Mouse (Mus musculus): ENCODE results near the gene Zhx3. TPM values are rescaled to one million over a fixed set of nuclear protein-coding genes. Genes with fewer than 3 reads are reported as not detected.

The Zhx3 gene
- polyA plus RNA-seq, 2 experiments = 0.73 to 1.6 TPM

DNA sequence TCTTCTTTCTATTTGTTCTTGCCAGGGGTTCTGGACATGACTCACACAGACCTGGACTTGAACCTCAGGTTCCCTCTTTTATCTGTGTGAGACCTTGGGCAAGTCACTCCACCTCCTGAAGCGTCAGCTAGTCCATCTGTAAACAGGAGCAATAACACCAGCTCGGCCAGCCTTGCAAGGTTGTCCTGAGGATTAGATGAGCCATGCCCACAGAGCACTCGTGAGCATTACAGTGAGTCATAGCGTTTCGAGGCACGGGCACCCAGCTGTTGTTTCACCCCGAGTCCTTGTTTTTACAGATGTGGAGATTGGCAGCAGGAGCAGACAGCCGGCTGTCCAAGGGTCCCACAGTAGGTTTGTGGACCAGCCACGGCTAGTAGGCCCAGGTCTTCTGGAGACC, 18.9 kb upstream of the Zhx3 start:
- H3K9me3 ChIP-seq (ENCODE audit: control insufficient read depth, low read length) = no peaks in the 10 kb centered on the region
- H3K9ac ChIP-seq (replicated peaks) = no peak overlapping the region
- H3K27me3 ChIP-seq (ENCODE audit: control insufficient read depth, insufficient read depth, low read length) = no peaks in the 10 kb centered on the region
- no peak for TF ChIP-seq EP300 (IDR thresholded peaks at IDR 0.05; ENCODE audit: low read depth)
- no peak for TF ChIP-seq CTCF (IDR thresholded peaks at IDR 0.05; ENCODE audit: low read depth)
- 70% methylated on average over 9 of the region's 9 CpGs for WGBS (ENCODE audit: insufficient replicate concordance)
- no peak overlapping the region for H3K27ac ChIP-seq
- no peaks in the 10 kb centered on the region for H3K36me3 ChIP-seq (replicated peaks; ENCODE audit: control insufficient read depth, insufficient read depth, low read depth)
- H3K4me3 ChIP-seq (ENCODE audit: insufficient read depth in 1 of 2, low read depth in 2 of 2, low read length in 2 of 2) = no peak overlapping the region
- H3K4me1 ChIP-seq (replicated peaks; ENCODE audit: control insufficient read depth in 2 of 2, insufficient read depth in 2 of 2, low read length in 1 of 2) = 0 out of 4 replicates have a peak, but pooled peaks cover 0 to 2% of the 10 kb centered on the region in 2 experiments
- DNase-seq (ENCODE audit: low read depth in 3 of 3, low spot score in 3 of 3) (no peak), ATAC-seq (ENCODE audit: insufficient read depth) (no peak)
- no peak overlapping the region for H3K4me2 ChIP-seq (ENCODE audit: low read depth)

DNA sequence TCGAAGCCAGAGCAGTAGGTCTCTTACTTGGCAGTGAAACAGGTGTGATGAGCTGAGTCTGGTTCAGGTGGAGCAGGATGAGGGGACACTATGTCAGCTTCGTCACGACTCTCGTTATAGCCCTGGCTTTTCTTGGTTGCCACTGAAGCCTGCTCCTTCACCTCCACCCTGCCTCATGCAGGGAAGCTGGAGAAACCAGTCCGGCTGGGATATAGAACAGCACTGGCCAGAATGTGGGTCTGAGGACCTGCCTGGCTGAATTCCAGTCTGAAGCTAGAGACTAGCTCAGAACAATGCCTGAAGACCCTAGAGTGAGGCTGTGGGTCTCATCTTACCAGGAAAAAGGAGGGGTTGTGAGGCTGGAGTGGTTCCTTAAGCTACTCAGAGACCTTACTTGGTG, 18.2 kb upstream of the Zhx3 start:
- Histone ChIP-seq H3K9ac (replicated peaks) (no peak overlapping the region), H3K4me1 (replicated peaks; ENCODE audit: control insufficient read depth in 2 of 2, insufficient read depth in 2 of 2, low read length in 1 of 2) (0 out of 4 replicates have a peak, but pooled peaks cover 0 to 2% of the 10 kb centered on the region in 2 experiments), H3K27me3 (ENCODE audit: control insufficient read depth, insufficient read depth, low read length) (no peaks in the 10 kb centered on the region), H3K9me3 (ENCODE audit: control insufficient read depth, low read length) (no peaks in the 10 kb centered on the region), H3K4me2 (ENCODE audit: low read depth) (no peak overlapping the region), H3K36me3 (replicated peaks; ENCODE audit: control insufficient read depth, insufficient read depth, low read depth) (no peaks in the 10 kb centered on the region), H3K27ac (no peak overlapping the region), H3K4me3 (ENCODE audit: insufficient read depth in 1 of 2, low read depth in 2 of 2, low read length in 2 of 2) (no peak overlapping the region)
- ATAC-seq (ENCODE audit: insufficient read depth) (no peak), DNase-seq (ENCODE audit: low read depth in 3 of 3, low spot score in 3 of 3) (no peak)
- no peak for TF ChIP-seq EP300 (IDR thresholded peaks at IDR 0.05; ENCODE audit: low read depth)
- TF ChIP-seq CTCF (IDR thresholded peaks at IDR 0.05; ENCODE audit: low read depth) = no peak
- 52% methylated on average over 5 of the region's 5 CpGs for whole genome bisulfite sequencing (ENCODE audit: insufficient replicate concordance)

GRCm38 (mm10) chr2:160887859-160888258, 15.1 kb upstream of the Zhx3 start:
- Histone ChIP-seq H3K9ac (replicated peaks) (peak overlapping the region; percentile 15; the same call in 1 of the 2 replicates), H3K4me3 (ENCODE audit: insufficient read depth in 1 of 2, low read depth in 2 of 2, low read length in 2 of 2) (peak overlapping the region; percentile 48 to 64), H3K4me2 (ENCODE audit: low read depth) (peak overlapping the region; percentile 58), H3K36me3 (replicated peaks; ENCODE audit: control insufficient read depth, insufficient read depth, low read depth) (no peaks in the 10 kb centered on the region), H3K4me1 (replicated peaks; ENCODE audit: control insufficient read depth in 2 of 2, insufficient read depth in 2 of 2, low read length in 1 of 2) (0 out of 4 replicates have a peak, but pooled peaks cover 0 to 2% of the 10 kb centered on the region in 2 experiments), H3K27me3 (ENCODE audit: control insufficient read depth, insufficient read depth, low read length) (no peaks in the 10 kb centered on the region), H3K9me3 (ENCODE audit: control insufficient read depth, low read length) (no peaks in the 10 kb centered on the region), H3K27ac (no peak overlapping the region)
- DNase-seq (ENCODE audit: low read depth in 3 of 3, low spot score in 3 of 3) (peak in 1 of 3 experiments; percentile 23), ATAC-seq (ENCODE audit: insufficient read depth) (peak; percentile 69)
- TF ChIP-seq CTCF (IDR thresholded peaks at IDR 0.05; ENCODE audit: low read depth) (no peak), EP300 (IDR thresholded peaks at IDR 0.05; ENCODE audit: low read depth) (no peak)
- under 1% methylated on average over 26 of the region's 26 CpGs for whole genome bisulfite sequencing (ENCODE audit: insufficient replicate concordance)

DNA sequence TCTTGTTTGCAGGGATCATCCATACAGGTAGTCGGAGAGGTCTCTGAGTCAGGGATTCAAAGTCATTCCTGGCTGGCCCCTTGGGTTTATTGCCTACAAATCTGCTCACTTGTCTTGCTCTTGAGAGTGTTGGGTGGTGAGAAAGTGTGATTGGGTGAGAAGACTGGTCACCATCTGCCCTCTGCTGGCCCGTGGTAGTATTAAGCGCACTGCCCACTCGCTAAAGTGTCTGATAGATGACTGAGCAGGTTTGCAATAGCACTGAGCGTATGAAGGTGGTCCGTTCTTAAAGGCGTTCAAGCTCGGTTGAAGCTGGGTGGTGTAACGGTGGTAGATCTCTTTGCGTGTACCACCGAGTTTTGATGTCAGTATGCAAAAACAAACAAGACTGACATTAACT, 14.5 kb upstream of the Zhx3 start:
- DNase-seq (ENCODE audit: low read depth in 3 of 3, low spot score in 3 of 3) = peak; percentile 55 to 61 (median 55)
- peak overlapping the region; percentile 48 to 64 for H3K4me3 ChIP-seq (ENCODE audit: insufficient read depth in 1 of 2, low read depth in 2 of 2, low read length in 2 of 2)

GRCm38 (mm10) chr2:160886221-160886620, 13.4 kb upstream of the Zhx3 start:
- 55% methylated on average over 3 of the region's 3 CpGs for WGBS (ENCODE audit: insufficient replicate concordance)
- TF ChIP-seq CTCF (IDR thresholded peaks at IDR 0.05; ENCODE audit: low read depth) (no peak), EP300 (IDR thresholded peaks at IDR 0.05; ENCODE audit: low read depth) (no peak)

More for the DNA sequence above, 14.5 kb upstream of the Zhx3 start:
- Histone ChIP-seq H3K27me3 (ENCODE audit: control insufficient read depth, insufficient read depth, low read length) (no peaks in the 10 kb centered on the region), H3K4me2 (ENCODE audit: low read depth) (peak overlapping the region; percentile 58), H3K9ac (replicated peaks) (no peak overlapping the region), H3K9me3 (ENCODE audit: control insufficient read depth, low read length) (no peaks in the 10 kb centered on the region), H3K27ac (no peak overlapping the region), H3K4me1 (replicated peaks; ENCODE audit: control insufficient read depth in 2 of 2, insufficient read depth in 2 of 2, low read length in 1 of 2) (0 out of 4 replicates have a peak, but pooled peaks cover 0 to 2% of the 10 kb centered on the region in 2 experiments), H3K36me3 (replicated peaks; ENCODE audit: control insufficient read depth, insufficient read depth, low read depth) (no peaks in the 10 kb centered on the region)
- TF ChIP-seq EP300 (IDR thresholded peaks at IDR 0.05; ENCODE audit: low read depth) = no peak
- peak; percentile 91 for TF ChIP-seq CTCF (IDR thresholded peaks at IDR 0.05; ENCODE audit: low read depth)
- WGBS (ENCODE audit: insufficient replicate concordance) = 3% methylated on average over 11 of the region's 11 CpGs
- ATAC-seq (ENCODE audit: insufficient read depth) = peak; percentile 78

More at GRCm38 (mm10) chr2:160886221-160886620, 13.4 kb upstream of the Zhx3 start:
- DNase-seq (ENCODE audit: low read depth in 3 of 3, low spot score in 3 of 3) = no peak
- H3K36me3 ChIP-seq (replicated peaks; ENCODE audit: control insufficient read depth, insufficient read depth, low read depth) = no peaks in the 10 kb centered on the region
- no peak overlapping the region for H3K27ac ChIP-seq
- H3K27me3 ChIP-seq (ENCODE audit: control insufficient read depth, insufficient read depth, low read length) = no peaks in the 10 kb centered on the region
- no peak overlapping the region for H3K4me3 ChIP-seq (ENCODE audit: insufficient read depth in 1 of 2, low read depth in 2 of 2, low read length in 2 of 2)
- H3K4me1 ChIP-seq (replicated peaks; ENCODE audit: control insufficient read depth in 2 of 2, insufficient read depth in 2 of 2, low read length in 1 of 2) = 0 out of 4 replicates have a peak, but pooled peaks cover 0 to 2% of the 10 kb centered on the region in 2 experiments
- no peak overlapping the region for H3K4me2 ChIP-seq (ENCODE audit: low read depth)
- no peaks in the 10 kb centered on the region for H3K9me3 ChIP-seq (ENCODE audit: control insufficient read depth, low read length)
- ATAC-seq (ENCODE audit: insufficient read depth) = no peak
- no peak overlapping the region for H3K9ac ChIP-seq (replicated peaks)
